Mouse (Mus musculus) neural tube, embryonic 14.5 days (tissue): ENCODE measurements around the gene 5730596B20Rik. TPM values are rescaled to one million over a fixed set of nuclear protein-coding genes. Genes with fewer than 3 reads are reported as not detected.

Experiments used
- ATAC-seq: fragments of 200-750 bp; cut with Nextera tagmentation; 2 replicates; pipeline ENCODE4 v1.8.0; 2017; ENCODE audit warnings: low read depth, mild to moderate bottlenecking, moderate TSS enrichment, moderate library complexity
- H3K27ac ChIP-seq: fragments of 300-500 bp; sonication (generic); 2 replicates; pipeline ENCODE4 v1.5.1; 2014; ENCODE audit warnings: low read depth, mild to moderate bottlenecking, control low read depth, low read length, moderate library complexity, mixed read lengths
- H3K27me3 ChIP-seq: fragments of 300-500 bp; sonication (generic); 2 replicates; pipeline ENCODE4 v1.6.1; 2014; ENCODE audit warnings: low read length; ENCODE audit not compliant: control insufficient read depth, insufficient read depth
- H3K36me3 ChIP-seq: fragments of 300-500 bp; sonication (generic); 2 replicates; pipeline ENCODE4 v1.6.1; 2014; ENCODE audit warnings: low read length, mixed read lengths; ENCODE audit not compliant: control insufficient read depth, insufficient read depth
- H3K4me1 ChIP-seq: fragments of 300-500 bp; sonication (generic); 2 replicates; pipeline ENCODE4 v1.6.1; 2014; ENCODE audit warnings: low read length; ENCODE audit not compliant: control insufficient read depth, insufficient read depth
- H3K4me2 ChIP-seq: fragments of 300-500 bp; sonication (generic); 2 replicates; pipeline ENCODE4 v1.6.1; 2014; ENCODE audit warnings: mild to moderate bottlenecking, low read depth, low read length, control low read depth
- H3K4me3 ChIP-seq: fragments of 300-500 bp; sonication (generic); 2 replicates; pipeline ENCODE4 v1.5.1; 2014; ENCODE audit warnings: low read depth, low read length, control low read depth, mixed read lengths
- H3K9ac ChIP-seq: fragments of 300-500 bp; sonication (generic); replicated peaks from 2 replicates; pipeline ENCODE4 v1.6.1; 2014; ENCODE audit warnings: low read depth, mild to moderate bottlenecking, control low read depth, low read length, mixed read lengths
- H3K9me3 ChIP-seq: fragments of 300-500 bp; sonication (generic); 2 replicates; pipeline ENCODE4 v1.6.1; 2016; ENCODE audit warnings: low read length; ENCODE audit not compliant: control insufficient read depth
- WGBS: fragments of 180-500 bp; shearing (Covaris S2); extraction: QIAGEN DNeasy Blood & Tissue Kit; methylation state at CpG from one replicate; pipeline ENCODE4 v1.1.7; 2014; 5-methylcytosine and 5-hydroxymethylcytosine counted together
- polyA plus RNA-seq: library from polyadenylated mRNA; unstranded; fragments of >200 nt; fragmentation: Nextera tagmentation; extraction: Ambion mirVana; gene quantifications from 2 replicates; pipeline ENCODE4 v1.2.1, GENCODE M21; 2014

The 5730596B20Rik gene
- polyA plus RNA-seq, 1 experiment from 2014 or later: 2.2 TPM

- 16% methylated on average over 3 of the region's 3 CpGs for WGBS
- Histone ChIP-seq H3K27me3 (no peaks in the 10 kb centered on the region), H3K4me1 (peaks cover 63% of the 10 kb centered on the region), H3K36me3 (peaks cover 20% of the 10 kb centered on the region; the same call in 1 of the 2 replicates), H3K4me3 (no peak overlapping the region), H3K27ac (no peak overlapping the region), H3K9me3 (no peaks in the 10 kb centered on the region), H3K9ac (no peak overlapping the region), H3K4me2 (no peak overlapping the region)
- no peak for ATAC-seq
Observed at GRCm38 (mm10) chr6:52185834-52186233, 8.5 kb downstream of the 5730596B20Rik start.

GRCm38 (mm10) chr6:52186500-52186899, 9.2 kb downstream of the 5730596B20Rik start:
- no peak for ATAC-seq
- 27% methylated on average over 1 of the region's 1 CpGs for WGBS
- Histone ChIP-seq H3K36me3 (peaks cover 16% of the 10 kb centered on the region; the same call in 1 of the 2 replicates), H3K27ac (no peak overlapping the region), H3K27me3 (no peaks in the 10 kb centered on the region), H3K9ac (no peak overlapping the region), H3K4me3 (no peak overlapping the region), H3K4me2 (no peak overlapping the region), H3K4me1 (peaks cover 67% of the 10 kb centered on the region), H3K9me3 (no peaks in the 10 kb centered on the region)

- 13% methylated on average over 5 of the region's 5 CpGs for whole genome bisulfite sequencing
- Histone ChIP-seq H3K27me3 (no peaks in the 10 kb centered on the region), H3K9ac (no peak overlapping the region), H3K27ac (no peak overlapping the region), H3K9me3 (no peaks in the 10 kb centered on the region), H3K4me1 (peaks cover 77% of the 10 kb centered on the region), H3K36me3 (peaks cover 12% of the 10 kb centered on the region; the same call in 1 of the 2 replicates), H3K4me2 (peak overlapping the region; percentile 98), H3K4me3 (no peak overlapping the region)
- no peak for ATAC-seq
Observed at GRCm38 (mm10) chr6:52189172-52189591, 11.9 kb downstream of the 5730596B20Rik start.

- peak overlapping the region; percentile 57; the same call in 1 of the 2 replicates for H3K4me3 ChIP-seq
- H3K27me3 ChIP-seq: no peaks in the 10 kb centered on the region
- no peak for ATAC-seq
- 0 out of 2 replicates have a peak overlapping the region, but pooled peaks have one; percentile 2 for H3K9ac ChIP-seq
- peaks cover 77% of the 10 kb centered on the region for H3K4me1 ChIP-seq
- H3K4me2 ChIP-seq: peak overlapping the region; percentile 98
- WGBS: 11% methylated on average over 8 of the region's 8 CpGs
- H3K36me3 ChIP-seq: peaks cover 12% of the 10 kb centered on the region; the same call in 1 of the 2 replicates
- H3K9me3 ChIP-seq: no peaks in the 10 kb centered on the region
- peak overlapping the region; percentile 94; the same call in 1 of the 2 replicates for H3K27ac ChIP-seq
Observed at GRCm38 (mm10) chr6:52189909-52190308, 12.6 kb downstream of the 5730596B20Rik start.

GRCm38 (mm10) chr6:52190410-52190809, 13.1 kb downstream of the 5730596B20Rik start:
- WGBS: 3% methylated on average over 23 of the region's 23 CpGs
- H3K9me3 ChIP-seq: no peaks in the 10 kb centered on the region
- H3K9ac ChIP-seq: 0 out of 2 replicates have a peak overlapping the region, but pooled peaks have one; percentile 2
- peaks cover 12% of the 10 kb centered on the region; the same call in 1 of the 2 replicates for H3K36me3 ChIP-seq
- peak overlapping the region; percentile 94 for H3K27ac ChIP-seq
- peak overlapping the region; percentile 98 for H3K4me2 ChIP-seq
- H3K4me1 ChIP-seq: peaks cover 74% of the 10 kb centered on the region
- 0 out of 2 replicates have a peak, but pooled peaks have one; percentile 3 for ATAC-seq
- no peaks in the 10 kb centered on the region for H3K27me3 ChIP-seq
- peak overlapping the region; percentile 57 for H3K4me3 ChIP-seq

- H3K9ac ChIP-seq: peak within 1 kb of the TSS; percentile 89
- no peaks in the 10 kb centered on the region for H3K27me3 ChIP-seq
- under 1% methylated on average over 54 of the region's 102 CpGs for WGBS
- ATAC-seq: peak; percentile 85
- H3K4me3 ChIP-seq: peak within 1 kb of the TSS; percentile 57
- H3K4me1 ChIP-seq: peaks cover 74% of the 10 kb centered on the region
- H3K9me3 ChIP-seq: no peaks in the 10 kb centered on the region
- peak within 1 kb of the TSS; percentile 98 for H3K4me2 ChIP-seq
- H3K36me3 ChIP-seq: peaks cover 12% of the 10 kb centered on the region; the same call in 1 of the 2 replicates
- H3K27ac ChIP-seq: peak within 1 kb of the TSS; percentile 94
Observed at GRCm38 (mm10) chr6:52190906-52191810, 13.9 kb downstream of the 5730596B20Rik start, which contains the start of gene Hoxa4. Gene Hoxa4 (minus strand): TSS chr6:52191753.

GRCm38 (mm10) chr6:52191860-52192550, 14.7 kb downstream of the 5730596B20Rik start:
- Histone ChIP-seq H3K4me1 (peaks cover 83% of the 10 kb centered on the region), H3K27me3 (no peaks in the 10 kb centered on the region), H3K4me2 (peak overlapping the region; percentile 98), H3K9me3 (no peaks in the 10 kb centered on the region), H3K36me3 (peaks cover 12% of the 10 kb centered on the region; the same call in 1 of the 2 replicates), H3K27ac (peak overlapping the region; percentile 88), H3K9ac (peak overlapping the region; percentile 58), H3K4me3 (peak overlapping the region; percentile 57)
- peak; percentile 59 for ATAC-seq
- under 1% methylated on average over 42 of the region's 55 CpGs for WGBS

GRCm38 (mm10) chr6:52194690-52195089, 17.4 kb downstream of the 5730596B20Rik start:
- Histone ChIP-seq H3K9ac (no peak overlapping the region), H3K9me3 (no peaks in the 10 kb centered on the region), H3K36me3 (peaks cover 4% of the 10 kb centered on the region; the same call in 1 of the 2 replicates), H3K27me3 (no peaks in the 10 kb centered on the region), H3K27ac (peak overlapping the region; percentile 2), H3K4me3 (no peak overlapping the region), H3K4me2 (peak overlapping the region; percentile 21; the same call in 1 of the 2 replicates), H3K4me1 (peaks cover 75% of the 10 kb centered on the region)
- no peak for ATAC-seq
- WGBS: 6% methylated on average over 10 of the region's 10 CpGs
